Mouse (Mus musculus) heart, postnatal 0 days (tissue): ENCODE data around the gene Cd22.

Experiments used
- CTCF ChIP-seq: IDR thresholded peaks from 2 replicates; pipeline ENCODE4 v1.5.1; 2016; ENCODE audit warnings: antibody characterized with exemption, control low read depth, low read depth
- EP300 ChIP-seq: IDR thresholded peaks from 2 replicates; pipeline ENCODE4 v1.6.1; 2016; ENCODE audit warnings: antibody characterized with exemption, low read depth

- TF ChIP-seq EP300 (no peak), CTCF (no peak)
Observed at GRCm38 (mm10) chr7:30909773-30910172, 29.6 kb upstream of the Cd22 start.
